Mouse (Mus musculus): ENCODE results near the gene Tsc1.

Gene Tsc1

GRCm38 (mm10) chr2:28616358-28616757 is 24.7 kb upstream of the Tsc1 start:
- DNase-seq, result no peak

GRCm38 (mm10) chr2:28616874-28617273 is 24.2 kb upstream of the Tsc1 start:
- no peak for DNase-seq

DNA sequence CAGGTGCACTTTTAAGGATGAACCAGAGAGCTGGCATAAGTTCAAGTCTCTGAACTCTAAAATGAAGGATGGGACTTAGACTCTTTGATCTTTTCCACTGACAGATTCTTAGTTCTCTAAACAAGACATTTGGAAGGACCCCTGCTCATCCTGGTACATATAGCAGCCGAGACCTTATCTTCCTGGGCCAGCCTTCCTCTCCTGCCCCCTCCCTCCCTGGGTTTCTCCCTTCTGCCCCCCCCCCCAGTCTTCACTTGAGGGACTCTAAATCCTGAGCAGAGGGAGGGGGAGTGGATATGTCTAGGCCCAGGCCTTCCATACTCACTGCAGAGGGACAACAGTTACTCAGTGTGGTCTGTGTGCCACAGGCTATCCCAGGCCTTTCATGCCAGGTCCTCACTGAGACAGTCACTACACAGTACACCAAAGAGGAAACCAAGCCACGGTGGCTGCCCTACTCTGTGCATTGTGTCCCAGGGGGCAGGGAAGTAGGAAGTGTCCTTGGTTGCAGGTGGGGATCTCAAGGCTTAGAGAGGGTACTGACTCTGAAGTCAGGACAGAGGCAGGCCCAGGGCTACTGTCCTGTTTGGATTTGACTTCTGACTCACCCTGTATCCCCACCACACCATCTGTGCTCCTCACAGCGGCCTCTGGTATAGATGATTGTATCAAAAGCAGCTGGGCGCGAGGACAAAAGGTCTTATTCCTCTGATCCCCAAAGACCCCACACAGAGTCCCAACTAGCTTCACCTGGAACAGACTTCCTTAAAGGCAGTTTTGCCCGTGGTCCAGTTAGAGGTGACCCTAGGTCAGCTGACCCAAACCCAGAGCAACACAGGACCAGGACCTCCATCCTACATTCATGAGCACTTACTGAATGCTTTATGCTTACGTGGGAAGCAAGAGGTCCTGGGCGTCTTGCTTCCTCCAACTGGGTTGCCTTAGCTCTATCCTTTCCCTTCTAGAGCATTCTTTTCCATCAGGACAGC is 23.2 kb upstream of the Tsc1 start:
- no peak for DNase-seq

DNA sequence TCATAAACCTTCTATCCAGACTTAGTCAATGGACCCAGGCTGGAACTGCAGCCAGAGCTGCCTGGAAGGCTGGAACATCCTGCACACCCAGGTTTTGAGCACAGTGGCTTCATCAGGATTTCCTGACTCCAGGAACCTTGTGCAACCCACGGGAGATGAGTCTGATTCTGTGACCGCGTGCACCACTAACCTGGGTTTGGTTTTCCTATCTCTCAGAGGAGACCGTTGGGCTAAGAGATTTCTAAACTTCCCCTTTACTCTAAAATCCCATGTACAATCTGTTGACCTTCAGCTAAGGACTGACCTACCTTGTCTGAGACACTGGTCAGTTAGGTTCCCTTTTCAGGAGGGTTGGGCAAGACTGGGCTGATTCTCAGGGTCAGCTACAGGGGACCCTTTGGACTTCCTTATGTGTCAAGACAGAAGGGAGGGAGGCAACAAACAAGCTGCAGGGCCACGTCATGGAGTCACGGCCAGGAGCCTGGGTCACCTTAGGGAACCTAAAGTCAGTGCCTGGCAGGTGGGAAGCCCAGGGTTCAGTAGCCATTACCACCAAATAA is 22.2 kb upstream of the Tsc1 start:
- DNase-seq, result no peak

DNA sequence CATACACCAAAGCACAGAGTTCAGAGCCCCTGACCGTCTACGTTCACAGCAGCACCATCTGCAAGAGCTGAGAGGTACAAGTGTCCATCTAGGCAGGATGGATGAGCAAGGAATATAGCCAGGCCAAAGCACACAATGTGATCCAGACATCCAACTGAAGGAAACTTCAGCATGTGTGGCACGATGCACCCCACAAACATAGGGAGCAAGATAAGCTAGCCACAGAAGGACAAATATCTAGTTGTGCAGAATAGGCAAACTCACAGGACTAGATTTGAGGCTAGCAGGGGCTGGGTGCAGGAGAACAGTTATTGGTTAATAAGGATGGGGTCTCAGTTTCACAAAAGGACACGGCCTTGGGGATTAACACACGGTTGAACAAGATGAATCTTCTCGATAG is 21.7 kb upstream of the Tsc1 start:
- DNase-seq, result no peak

GRCm38 (mm10) chr2:28620522-28620921 is 20.5 kb upstream of the Tsc1 start:
- no peak for DNase-seq

DNA sequence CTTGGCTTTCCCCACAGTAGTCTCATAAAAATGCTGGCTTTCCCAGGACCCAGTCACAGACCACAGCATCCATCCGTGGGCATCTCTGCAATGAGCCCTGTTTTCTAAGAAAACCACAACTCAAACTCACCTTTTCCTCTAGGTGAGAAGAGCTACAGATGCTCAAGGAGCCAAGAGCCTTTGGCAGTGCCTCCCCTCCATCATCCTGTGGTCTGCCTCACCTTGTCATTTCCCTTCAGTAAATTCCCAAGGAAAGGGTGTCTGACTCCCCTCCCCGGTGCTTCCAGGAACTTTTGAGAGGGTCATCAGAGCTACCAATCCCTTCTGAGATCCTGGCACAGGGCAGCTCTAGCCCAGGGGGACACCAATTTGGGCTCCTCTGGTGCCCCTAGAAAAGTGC is 19.9 kb upstream of the Tsc1 start:
- no peak for DNase-seq

DNA sequence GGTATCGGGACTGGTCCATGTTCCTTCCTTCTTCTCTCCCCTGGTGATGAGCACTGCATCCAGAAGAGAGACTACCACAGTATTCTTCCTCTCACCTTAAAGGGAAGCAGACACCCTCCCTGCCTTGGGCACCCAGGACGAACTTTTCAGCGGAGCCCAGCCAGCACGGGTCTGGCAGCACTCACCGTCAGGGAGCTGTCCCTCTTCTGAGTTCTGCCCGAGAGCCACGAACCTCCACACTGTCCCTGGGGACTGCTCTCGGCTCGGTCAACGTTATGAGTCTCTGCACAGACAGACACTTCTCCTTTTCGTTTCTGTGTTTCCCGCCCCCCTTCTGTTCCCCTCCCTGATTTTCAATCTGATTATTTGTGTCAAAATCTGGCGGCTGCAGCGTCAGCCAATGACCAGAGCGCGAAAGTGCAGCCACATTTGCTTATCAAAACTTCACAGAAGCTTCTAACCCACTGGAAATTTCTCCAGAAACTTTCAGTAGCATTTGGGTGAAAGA is 19.3 kb upstream of the Tsc1 start, which contains the start of gene Gfi1b:
TSS of gene Gfi1b (minus strand) at position 319 of the 508 bp plus-strand sequence.
- peak; percentile 19 for DNase-seq

GRCm38 (mm10) chr2:28622521-28623124 is 18.4 kb upstream of the Tsc1 start:
- DNase-seq, result peak; percentile 73

- DNase-seq, result no peak
Measured at GRCm38 (mm10) chr2:28624870-28625269, 16.2 kb upstream of the Tsc1 start.

DNA sequence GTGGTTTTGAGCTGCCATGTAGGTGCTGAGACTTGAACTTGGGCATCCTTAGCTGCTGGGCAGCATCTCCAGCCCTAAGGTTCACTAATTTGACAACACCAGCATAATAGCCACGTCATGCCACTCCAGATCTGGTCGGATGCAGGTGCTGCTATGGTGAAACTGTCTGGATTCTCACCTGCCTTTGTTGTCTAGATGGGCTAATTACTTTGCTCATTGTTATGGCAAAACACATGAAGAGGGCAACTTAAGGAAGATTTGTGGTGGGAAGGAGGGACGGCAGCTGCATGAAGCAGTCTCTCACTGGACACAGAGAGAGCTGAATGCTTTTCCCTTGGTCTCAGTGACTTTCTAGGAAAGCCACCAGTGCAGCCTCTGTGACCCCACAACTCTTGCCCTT is 15.0 kb upstream of the Tsc1 start:
- DNase-seq, result no peak

- peak; percentile 40 for DNase-seq
Measured at GRCm38 (mm10) chr2:28628053-28628452, 13.0 kb upstream of the Tsc1 start.

GRCm38 (mm10) chr2:28629911-28630381 is 11.1 kb upstream of the Tsc1 start:
- DNase-seq, result peak; percentile 72

DNA sequence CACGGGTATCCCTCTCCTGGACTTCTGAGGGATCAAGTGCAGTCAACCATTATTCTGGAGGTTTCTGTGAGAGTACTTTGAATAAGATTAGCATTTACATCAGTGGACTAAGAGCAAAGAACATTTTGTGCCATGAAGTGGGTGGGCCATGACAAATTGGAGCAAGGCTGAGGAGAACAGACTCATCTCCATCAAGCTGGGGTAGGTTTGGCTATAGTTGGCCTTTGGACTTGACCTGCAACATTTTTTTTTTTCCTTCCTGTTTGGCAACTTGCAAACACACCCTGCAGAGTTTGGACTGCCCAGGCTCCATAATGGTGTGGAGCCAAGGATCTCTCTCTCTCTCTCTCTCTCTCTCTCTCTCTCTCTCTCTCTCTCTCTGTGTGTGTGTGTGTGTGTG is 8.4 kb upstream of the Tsc1 start:
- no peak for DNase-seq

GRCm38 (mm10) chr2:28633136-28633535 is 7.9 kb upstream of the Tsc1 start:
- DNase-seq, result no peak

DNA sequence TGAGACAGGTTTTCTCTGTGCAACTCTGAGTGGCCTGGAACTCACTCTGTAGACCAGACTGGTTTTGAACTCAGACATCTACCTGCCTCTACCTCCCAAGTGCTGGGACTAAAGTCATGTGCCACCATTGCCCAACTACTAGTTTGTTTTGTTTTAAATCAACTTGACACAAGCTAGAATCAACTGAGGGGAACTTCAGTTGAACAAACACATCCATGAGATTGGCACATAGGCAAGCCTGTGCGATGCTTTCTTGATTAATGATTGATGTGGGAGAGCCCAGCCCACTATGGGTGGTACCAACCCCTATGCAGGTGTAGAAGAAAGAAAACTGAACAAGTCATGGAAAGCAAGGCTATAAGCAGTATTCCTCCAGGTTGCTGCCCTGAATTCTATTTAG is 5.8 kb upstream of the Tsc1 start:
- DNase-seq, result no peak

DNA sequence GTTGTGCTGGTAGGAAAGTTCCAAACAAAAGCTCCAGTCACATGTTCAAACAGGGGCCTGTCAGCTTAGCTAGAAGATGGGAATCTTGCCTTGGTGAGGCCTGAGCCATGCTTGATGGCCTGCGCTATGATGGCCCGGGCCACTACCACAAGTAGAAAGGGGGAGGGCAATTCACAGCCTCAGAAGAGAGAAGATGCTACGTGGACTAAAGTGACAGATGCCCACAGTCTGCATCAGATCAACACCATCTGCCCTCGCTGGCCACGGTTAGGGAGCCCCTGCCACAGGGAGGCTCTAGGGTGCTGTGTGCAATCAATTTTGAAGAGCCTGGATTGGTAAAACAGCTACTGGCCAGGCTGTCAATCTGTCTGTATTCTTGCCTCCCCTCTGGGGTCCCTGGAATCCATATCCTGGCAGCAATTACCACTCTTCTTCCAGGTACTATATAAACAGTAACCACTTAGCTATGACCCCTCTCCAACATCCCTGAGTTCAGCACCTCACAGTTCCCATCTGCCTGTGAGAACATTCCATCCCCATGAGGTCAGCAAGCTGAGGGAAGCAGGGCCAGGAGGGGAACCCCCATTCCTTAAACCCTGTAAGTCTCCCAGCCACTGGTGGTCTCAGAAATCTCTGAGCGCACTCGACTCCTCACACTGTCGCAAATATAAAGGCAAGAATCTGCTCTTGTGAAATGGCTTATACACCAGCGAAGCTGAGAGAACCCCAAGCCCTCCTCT is 3.8 kb upstream of the Tsc1 start:
- DNase-seq, result no peak

GRCm38 (mm10) chr2:28638352-28638751 is 2.7 kb upstream of the Tsc1 start:
- peak; percentile 31 for DNase-seq

- peak; percentile 58 for DNase-seq
Measured at GRCm38 (mm10) chr2:28638886-28639285, 2.1 kb upstream of the Tsc1 start.

DNA sequence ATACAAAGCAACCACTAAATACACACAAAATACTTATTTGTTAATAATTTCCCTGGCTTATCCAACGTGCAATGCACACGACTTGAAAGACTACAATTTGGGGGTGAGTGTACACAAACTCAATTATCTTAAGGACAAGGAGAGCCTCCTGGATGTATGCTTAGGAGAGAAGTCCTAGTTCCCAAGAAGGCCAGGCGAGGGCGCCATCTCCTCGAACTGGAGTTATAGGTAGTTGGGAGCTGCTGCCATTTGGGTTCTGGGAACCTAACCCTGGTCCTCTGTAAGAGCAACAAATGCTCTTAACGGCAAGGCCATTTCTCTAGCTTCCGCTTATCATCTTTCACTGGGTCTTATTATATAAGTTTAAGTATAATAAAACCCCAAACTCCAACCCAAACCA is 1.2 kb upstream of the Tsc1 start:
- peak; percentile 48 for DNase-seq

DNA sequence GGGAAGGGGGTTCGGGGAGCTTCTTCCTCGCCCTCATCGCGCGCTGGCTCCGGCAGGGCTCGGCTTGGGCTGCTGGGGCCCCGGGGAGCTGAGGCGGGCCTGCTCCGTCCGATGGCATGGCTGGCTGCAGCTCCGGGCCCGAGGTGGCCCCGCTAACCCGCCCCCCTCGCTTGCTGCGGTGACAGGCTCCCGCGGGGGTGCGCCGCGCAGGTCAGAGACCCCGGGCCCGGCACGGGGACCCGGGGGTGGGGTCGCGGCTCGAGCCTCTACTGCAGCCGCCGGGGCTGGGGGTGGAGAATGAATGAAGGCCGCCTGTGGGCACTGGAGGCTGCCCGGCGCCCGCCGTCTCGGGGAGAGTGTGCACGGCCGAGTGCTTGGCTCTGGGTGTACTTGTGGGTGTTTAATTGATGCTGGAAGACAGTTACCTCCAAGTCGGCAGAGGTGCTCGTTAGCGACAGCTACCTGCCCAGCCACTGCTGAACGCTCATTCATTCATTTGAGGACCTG is 460 bp downstream of the Tsc1 start:
- DNase-seq, result no peak

GRCm38 (mm10) chr2:28643081-28643480 is 2.1 kb downstream of the Tsc1 start:
- DNase-seq, result peak; percentile 18

GRCm38 (mm10) chr2:28650526-28650925 is 9.5 kb downstream of the Tsc1 start:
- DNase-seq, result no peak
